Mouse (Mus musculus): ENCODE results near the gene Ccdc8.

The Ccdc8 gene

DNA sequence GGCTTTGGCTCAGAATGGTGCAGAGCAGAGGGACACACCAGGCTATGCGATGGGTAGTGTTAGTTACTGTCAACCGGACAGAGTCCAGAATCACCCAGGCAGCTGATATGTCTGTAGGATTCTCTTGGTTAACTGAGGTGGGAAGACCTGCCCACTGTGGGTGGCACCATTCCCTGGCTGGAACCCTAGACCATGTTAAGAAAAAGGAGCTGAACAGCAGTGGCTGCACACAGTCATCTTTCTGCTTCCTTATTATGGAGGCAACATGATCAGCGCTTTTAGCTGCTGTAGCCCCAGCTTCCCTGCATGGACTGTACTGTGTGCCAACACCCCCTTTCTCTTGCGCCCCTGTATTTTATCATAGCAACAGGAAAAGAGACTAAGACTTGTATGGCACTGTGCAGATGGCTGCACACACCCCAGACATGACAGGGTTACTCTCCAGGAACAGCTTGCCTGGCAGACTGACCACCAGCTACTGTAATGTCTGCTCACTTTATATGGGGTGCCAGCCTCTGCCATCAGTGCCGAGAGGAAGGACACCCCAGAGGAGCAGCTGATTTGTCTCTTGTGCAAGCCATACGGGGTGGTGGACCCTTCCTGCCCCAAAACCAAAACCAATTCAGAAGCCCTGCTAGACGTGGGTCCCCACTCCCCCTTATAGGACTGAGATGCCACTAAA lies 19.5 kb downstream of the Ccdc8 start:
- DNase-seq (ENCODE audit: low spot score) = no peak

DNA sequence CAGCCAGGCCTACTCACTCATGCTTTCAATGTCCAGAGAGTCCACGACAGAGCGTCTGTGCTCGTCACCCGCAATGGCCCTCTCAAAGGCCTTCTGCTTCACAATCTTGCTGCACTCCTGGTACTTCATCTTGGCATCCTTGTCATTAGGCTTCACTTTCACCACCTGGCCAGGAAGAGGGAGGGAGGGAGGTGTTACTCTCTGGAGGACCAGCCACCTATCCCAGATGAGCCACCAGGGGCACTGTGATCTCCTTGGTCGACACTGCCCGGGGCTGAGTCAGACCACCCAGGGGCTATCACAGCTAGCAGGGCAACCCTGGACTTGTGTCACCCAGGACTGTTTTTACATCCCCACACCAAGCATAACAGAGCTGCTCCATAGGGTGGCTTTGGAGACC lies 22.9 kb downstream of the Ccdc8 start:
- DNase-seq (ENCODE audit: low spot score) = no peak

DNA sequence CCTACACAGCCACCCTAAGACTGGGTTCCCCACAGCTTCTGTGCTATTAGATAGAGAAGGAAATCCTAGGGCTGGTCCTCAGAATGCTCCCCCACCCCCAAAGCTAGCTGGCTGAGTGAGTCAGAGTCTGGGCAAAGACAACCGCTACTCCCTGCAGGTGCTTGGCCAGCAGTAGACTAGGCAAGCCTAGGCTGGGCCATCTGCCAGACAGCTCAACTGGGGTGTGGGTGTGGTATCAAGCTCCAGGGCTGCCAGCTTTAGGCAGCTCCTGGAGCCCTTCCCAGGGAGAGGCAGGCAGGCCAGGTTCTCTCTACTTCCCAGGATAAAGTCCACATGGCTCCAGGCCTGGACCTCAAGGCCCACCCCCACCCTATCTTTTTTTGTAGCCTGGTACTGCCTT lies 24.5 kb downstream of the Ccdc8 start:
- DNase-seq (ENCODE audit: low spot score) = no peak

DNA sequence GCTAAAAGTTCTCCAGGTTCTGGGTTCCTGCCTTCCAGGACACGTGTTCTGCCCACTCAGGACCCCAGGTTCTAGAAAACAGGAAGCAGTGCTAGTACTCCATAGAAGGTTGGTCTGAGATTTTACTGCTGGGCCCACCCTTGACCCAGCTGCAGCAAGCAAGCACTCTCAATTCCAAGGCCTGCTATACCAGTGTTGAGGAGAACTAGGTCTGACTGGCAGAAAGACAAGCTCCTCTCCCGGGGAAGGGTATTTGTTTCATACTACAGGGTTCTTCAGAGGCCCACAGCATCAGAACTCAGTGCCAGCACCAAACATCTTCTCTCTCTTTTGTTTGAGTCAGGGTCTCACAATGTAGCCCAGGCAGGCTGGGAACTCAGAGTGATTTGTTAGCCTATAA lies 25.4 kb downstream of the Ccdc8 start:
- no peak for DNase-seq (ENCODE audit: low spot score)

DNA sequence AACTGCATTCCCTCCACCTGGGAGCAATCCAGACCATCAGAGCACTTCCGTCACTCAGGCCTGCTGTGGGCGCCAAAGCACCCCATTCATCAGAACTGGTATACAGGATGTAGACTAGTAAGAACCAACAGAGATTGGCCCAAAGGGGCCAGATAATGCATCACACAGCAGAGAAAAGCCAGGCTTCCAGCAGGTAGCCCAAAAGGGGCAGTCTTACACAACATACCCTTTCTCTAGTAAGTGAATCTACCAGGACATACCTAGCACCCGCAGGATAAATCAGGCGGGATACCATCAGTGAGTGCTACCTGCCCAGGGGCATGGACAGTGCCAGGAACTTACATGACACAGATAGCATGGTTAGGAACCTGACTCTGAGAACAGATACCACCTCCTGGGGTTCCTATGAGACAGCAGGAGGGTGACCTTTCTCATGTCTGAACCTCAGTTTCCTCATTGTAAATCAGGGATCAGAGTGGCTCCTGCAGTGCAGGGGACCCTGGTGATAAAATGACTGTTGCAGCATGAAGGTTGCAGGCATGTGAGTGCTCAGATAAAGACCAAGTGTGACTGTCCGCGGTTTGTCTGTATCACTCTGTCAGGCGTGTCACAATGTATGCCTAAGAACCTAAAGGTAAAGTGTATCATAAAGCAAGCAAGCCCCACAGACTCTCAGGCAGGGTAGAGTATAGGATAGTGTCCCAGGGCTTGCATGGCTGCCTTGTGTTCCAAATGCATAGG lies 27.1 kb downstream of the Ccdc8 start:
- no peak for DNase-seq (ENCODE audit: low spot score)

DNA sequence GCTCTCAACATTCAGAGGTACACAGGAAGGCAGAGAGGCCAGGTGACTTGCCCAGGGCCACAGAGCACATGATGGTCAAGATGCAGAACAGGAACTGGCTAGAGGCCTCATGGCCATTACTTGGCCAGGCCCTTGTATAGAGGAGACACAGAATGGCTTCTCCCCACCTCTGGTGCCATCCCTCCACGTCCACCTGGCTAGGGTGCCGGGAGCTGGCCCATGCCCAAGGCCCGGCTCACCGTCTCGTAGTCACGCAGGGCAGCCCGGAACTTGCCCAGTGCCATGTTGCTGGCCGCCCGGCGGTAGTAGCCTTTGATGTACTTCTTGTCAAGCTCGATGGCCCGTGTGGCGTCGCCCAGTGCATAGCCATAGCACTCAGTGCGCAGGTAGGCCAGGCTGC lies 29.7 kb downstream of the Ccdc8 start:
- DNase-seq (ENCODE audit: low spot score) = no peak

DNA sequence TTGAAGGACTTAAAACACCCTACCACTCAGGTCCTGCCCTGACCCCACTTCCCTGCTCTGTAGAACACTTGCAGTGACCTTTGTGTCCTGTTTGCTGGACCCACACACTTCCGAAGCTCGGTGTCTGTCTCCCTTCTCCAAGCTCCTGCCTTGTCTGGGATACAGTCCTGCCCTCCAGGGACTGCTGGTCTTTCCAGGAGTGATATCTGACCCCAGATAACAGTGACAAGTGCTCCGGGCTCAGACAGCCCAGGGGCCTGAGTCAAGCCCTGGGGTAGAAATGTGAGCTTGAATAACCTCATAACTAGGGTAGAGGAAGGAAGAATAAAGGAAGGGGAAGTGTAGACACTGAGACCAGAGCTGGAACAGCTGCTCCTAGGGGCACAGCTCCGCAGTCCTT lies 31.2 kb downstream of the Ccdc8 start:
- DNase-seq (ENCODE audit: low spot score) = no peak

DNA sequence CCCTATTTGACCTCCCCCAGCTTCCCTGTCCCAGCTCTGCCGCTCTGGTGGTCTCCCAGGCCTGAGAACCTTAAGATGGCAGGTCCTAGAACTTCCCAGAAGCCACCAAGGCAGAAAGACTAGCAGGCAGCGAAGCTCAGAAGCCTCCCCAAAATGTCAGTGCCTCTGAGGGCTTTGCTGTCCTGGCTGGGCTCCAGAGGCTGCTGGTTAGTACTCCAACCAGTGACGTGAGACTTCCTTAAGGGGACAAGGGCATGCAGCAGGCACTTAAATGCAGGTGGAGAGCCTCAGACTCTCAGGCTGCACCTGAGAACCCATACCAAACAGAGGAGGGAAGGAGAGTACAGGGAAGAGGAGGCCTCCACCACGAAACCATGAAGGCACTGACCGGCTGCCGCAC lies 31.6 kb downstream of the Ccdc8 start:
- no peak for DNase-seq (ENCODE audit: low spot score)

DNA sequence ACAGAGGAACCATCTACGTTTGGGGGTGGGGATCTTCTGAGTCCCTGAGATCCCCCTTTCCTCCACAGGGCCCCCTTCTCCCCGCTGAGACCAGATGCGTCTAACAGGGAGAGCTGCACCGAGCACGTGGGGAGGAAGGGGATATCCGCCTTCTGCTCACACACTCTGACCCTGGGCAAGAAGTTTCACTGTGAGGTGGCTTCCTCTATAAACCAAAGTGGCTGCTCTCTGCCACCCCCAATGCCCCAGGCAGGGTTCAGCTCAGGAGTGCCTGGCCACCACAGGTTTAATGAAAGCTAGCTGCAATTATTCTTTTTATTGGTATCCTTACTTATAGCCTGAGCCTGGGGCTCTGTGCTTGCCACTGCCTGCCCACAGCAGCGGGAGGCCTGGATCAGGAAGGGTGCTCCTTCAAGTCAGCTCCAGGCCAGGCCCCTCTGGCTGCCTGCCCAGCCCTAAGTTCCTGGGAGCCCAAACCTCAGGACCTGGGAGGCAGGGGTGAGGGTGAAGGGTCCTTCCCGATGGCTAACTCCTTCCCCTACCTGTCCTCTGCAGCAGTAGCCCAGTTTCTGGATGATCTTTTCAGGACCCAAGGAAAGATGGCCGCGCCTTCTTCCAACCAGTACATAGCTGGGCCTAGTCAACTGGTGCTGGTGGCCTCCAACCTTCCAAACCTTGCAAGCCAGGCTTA lies 32.5 kb downstream of the Ccdc8 start:
- DNase-seq (ENCODE audit: low spot score) = no peak

DNA sequence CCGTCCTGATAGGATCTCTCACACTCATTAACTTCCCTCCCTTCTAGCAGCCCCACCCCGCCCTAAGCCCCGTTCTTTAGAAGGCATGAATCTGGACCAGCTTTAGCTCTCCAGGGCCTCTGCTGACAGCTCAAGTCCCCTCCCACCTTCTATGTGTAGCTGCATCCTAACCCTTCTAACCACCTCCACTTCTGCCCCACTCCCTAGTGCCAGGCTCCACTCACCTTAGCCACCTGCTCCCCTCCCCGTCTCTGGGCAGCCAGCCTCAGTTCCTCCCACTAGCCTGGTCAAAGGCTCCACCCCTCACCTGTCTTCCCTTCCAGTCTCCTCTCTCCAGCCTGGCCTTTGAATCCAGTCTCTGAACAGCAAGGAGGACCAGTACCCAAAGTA lies 33.0 kb downstream of the Ccdc8 start:
- DNase-seq (ENCODE audit: low spot score) = no peak

DNA sequence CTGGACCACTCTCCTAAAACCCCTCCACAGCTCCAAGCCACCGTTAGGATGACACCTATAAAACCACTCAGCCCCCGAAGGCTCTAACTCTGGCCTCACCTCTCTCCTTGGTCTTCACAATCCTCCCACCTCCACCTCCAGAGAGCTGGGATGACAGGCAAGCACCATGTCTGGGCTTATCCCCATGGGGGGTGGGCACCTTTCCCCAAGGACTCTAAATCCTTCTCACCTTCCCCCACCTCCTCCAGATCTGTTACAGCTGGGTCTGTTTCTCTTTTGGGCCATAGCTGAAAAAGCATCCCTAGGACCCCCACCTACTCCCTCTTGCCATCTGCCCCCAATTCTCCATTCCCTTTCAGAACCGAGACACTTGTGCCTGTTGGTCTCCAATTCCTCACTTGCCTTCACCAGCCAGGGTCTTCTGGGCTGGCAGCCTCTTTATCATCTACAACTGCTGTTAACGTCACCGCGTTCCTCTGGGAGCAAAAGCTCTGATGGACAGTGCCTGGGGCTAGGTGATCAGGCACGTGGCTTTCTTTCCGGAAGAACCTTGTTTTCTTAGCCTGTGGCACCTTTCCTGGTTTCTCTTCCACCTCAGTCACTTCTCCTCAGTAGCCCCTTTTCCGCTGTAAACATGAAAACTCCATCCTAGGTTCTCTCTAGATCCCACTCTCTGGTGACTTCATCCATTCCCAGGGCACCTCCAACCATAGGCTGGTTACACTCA lies 33.6 kb downstream of the Ccdc8 start:
- no peak for DNase-seq (ENCODE audit: low spot score)

DNA sequence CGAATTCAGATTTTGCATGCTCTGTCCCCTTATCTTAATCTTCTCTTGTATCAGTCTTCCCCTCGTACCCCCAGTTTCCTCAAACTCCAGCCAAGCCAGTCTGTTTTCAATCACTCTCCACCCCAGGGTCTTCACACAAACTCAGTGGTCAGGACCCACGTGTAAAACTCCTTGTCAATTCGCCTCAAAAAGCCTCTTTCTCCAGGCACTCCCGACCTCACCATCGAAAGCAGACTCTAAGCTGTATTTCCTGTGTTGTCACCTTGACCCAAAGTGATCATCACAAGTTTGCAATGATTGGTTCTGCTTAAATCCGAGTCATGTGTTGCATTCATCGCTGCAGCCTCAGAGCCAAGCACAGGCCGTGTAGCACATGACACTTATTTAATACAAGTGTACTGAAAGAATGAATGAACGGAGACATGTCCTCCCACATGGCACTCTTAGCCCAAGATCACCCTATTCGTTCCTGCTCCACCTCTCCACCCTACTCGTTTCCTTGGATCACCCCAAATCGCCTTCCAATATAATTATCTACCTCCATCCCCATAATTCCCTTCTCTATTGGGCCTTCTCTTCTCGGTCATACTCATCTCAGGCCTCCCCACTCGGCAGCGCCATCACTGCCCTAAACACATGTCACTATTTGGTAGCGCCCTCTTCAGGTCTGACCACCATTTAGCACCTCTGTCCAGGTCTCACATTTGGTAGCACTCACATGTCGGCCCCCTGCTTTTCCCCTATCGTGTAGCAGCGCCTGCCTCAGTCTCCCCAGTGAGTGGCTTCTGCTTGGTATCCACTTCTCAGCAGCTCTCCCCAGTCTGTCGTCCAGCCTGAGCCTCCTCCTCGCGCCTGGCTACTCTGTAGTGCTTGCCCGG lies 34.4 kb downstream of the Ccdc8 start:
- peak; percentile 89 for DNase-seq (ENCODE audit: low spot score)

DNA sequence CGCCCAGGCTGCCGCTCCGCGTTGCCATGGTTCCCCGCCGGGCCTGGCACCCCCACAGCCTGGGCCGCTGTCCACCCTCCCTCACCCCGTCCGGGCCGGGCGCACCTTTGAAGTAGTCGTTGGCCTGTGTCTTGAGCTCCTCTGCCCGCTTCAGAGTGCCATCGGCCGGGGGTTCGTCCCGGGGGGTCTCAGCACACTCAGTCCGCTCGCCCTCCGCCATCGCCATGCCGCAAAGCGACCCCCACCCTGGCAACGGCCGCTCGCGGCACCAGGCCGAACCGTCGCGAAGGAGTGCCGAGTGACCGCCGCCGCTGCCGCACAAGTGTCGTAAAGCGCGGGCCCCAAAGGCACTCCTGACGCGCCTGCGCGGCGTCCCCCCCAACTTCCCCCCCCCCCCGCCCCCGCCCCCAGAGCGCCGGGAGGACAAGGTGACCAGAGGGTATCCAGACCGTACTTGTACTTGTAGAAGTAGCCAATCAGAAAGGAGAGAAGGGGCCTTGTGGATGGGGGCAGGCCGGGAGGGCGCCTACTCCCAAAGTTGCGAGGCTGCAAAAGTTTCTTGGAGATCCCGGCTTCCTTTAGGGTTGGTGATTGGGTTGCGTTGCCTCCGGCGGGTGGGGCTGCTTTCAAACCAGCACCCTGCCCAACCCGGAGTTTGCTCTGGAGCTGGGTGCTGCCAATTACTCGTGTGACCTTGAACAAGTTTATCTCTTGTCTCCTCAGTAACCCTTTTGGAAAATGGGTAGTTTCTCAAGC lies 35.3 kb downstream of the Ccdc8 start, which contains the start of gene Ppp5c:
Gene Ppp5c, minus strand, starts transcription at position 337 of the 756 bp plus-strand sequence.
- peak; percentile 95 for DNase-seq (ENCODE audit: low spot score)

DNA sequence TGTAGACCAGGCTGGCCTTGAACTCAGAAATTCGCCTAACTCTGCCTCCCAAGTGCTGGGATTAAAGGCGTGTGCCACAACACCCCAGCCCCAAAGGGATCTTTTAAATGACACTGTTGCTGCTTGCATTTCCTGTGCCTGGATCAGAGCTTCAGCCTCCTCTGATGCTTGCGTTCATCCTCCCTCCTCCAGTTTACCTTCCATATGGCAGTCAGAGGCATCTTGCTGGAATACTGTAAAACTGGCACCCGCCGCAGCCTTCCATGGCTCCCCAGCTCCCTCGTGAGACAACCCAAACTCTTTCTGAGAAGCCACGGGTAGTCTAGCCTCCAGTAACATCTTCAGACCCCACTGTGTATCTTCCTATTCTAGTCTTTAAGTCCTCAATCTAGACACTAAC lies 36.4 kb downstream of the Ccdc8 start:
- no peak for DNase-seq (ENCODE audit: low spot score)

DNA sequence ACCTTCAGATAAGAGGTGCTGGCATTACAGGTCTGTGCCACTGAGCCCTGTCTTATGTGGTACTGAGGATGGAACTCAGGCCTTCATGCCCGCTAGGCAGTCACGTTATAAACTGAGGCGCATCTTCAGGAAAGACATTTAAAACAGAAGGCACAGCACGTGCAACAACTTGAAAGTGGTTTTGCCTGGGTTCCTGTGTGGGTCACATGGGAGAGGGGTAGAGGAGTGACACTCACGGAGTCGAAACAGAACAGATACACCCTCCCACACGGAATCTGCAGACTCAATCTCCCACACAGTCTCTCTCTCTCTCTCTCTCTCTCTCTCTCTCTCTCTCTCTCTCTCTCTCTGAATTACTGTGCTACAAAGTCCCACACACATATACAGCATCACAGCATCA lies 37.7 kb downstream of the Ccdc8 start:
- DNase-seq (ENCODE audit: low spot score) = no peak

DNA sequence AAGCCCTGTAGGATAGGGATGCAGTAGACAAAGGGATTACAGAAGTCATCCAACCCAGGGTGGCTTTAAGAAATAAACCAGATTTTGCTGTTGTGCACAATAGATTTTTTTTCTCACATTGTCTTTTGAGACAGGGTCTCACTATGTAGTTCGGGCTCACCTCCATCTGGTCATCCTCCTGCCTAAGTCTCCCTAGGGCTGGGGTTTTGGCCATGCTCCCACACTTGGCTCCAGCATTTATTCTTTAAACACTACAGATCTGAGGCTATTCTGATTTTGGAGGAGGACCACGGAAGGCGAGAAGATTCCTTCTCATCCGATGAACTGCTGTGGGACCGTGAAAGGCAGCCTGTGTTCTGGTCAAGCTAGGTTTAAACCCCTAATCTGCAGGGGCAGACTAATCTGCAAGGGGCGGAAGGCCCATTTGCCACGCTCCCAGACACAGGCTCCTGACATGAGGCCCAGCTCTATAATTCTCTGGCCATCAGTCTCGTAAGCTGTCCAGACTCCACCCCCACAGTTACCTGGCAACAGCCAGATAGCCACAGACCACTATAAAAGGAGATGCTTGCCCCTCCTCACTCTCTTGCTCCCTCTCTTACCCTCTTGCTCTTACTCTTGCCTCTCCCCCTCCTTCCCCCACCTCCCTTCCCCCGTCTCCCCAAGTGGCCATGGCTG lies 45.6 kb downstream of the Ccdc8 start:
- DNase-seq (ENCODE audit: low spot score) = peak; percentile 61

DNA sequence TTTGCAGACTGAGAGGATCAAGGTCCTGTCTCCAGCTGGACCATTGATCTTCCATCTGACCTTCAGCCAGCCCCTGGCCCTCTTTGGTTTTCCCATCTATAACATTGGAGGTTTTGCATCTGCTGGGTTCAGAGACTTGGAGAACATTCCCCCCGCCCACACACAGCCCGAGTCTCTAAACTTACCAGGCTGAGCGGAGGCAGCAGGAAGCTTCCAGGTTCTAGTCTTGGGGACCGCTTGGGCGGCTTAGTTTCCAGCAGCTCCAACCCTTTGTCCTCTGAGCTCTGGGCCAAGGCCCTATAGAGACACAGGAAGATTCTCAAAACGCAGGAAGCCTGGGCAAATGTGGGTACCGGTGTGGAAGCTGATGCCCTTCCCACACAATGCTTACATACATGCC lies 46.9 kb downstream of the Ccdc8 start:
- no peak for DNase-seq (ENCODE audit: low spot score)

DNA sequence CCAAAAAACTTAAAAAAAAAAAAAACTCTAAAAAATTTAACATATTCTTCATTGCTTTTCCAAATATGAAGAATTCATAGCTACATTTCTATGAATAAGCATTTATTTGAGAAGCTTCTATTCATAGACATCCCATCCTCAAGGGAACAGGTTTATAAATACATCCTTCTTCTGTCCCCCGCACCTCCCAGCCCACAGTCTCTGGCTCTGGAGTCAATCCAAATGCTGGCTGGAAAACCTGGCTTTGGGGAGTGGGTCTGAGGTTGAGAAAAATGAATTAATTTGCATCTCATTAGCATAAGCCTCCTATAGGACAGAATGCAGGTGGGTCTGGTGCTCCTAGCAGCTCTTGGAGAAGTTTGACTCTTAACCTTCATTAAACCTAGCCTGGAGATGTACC lies 53.2 kb downstream of the Ccdc8 start:
- no peak for DNase-seq (ENCODE audit: low spot score)
